Mouse (Mus musculus) kidney, adult 8-10 months (tissue): ENCODE data around the gene Cnih1.
A peak's percentile ranks its signal among the peaks of the same experiment; 100 is the strongest.

Experiments used
- DNase-seq, 2 experiments: peaks; one replicate each; pipeline ENCODE4 v3.0.0; 2022

Cnih1 gene

GRCm38 (mm10) chr14:46787454-46787786 is 791 bp downstream of the Cnih1 start:
- peak in 1 of 2 experiments; percentile 9 for DNase-seq

- no peak for DNase-seq
Observed at GRCm38 (mm10) chr14:46785247-46785646, 3.0 kb downstream of the Cnih1 start.

- DNase-seq = no peak
Observed at GRCm38 (mm10) chr14:46783327-46783926, 4.8 kb downstream of the Cnih1 start.

- DNase-seq = no peak
Observed at GRCm38 (mm10) chr14:46782187-46782828, 5.9 kb downstream of the Cnih1 start.

- no peak for DNase-seq
Observed at GRCm38 (mm10) chr14:46781086-46781485, 7.1 kb downstream of the Cnih1 start.

- no peak for DNase-seq
Observed at GRCm38 (mm10) chr14:46779217-46779616, 9.0 kb downstream of the Cnih1 start.

- DNase-seq = no peak
Observed at GRCm38 (mm10) chr14:46778756-46779155, 9.5 kb downstream of the Cnih1 start.

GRCm38 (mm10) chr14:46770036-46770435 is 18.2 kb downstream of the Cnih1 start:
- DNase-seq = no peak

GRCm38 (mm10) chr14:46767116-46767515 is 21.1 kb downstream of the Cnih1 start:
- DNase-seq = no peak

- no peak for DNase-seq
Observed at GRCm38 (mm10) chr14:46761186-46761585, 27.0 kb downstream of the Cnih1 start.

- peak; percentile 96 for DNase-seq
Observed at GRCm38 (mm10) chr14:46760355-46761029, 27.7 kb downstream of the Cnih1 start, which contains the start of gene Cdkn3. Gene Cdkn3, plus strand, starts transcription at chr14:46760541.

GRCm38 (mm10) chr14:46759970-46760354 is 28.2 kb downstream of the Cnih1 start:
- no peak for DNase-seq

- no peak for DNase-seq
Observed at GRCm38 (mm10) chr14:46757736-46758135, 30.5 kb downstream of the Cnih1 start.

GRCm38 (mm10) chr14:46755851-46756250 is 32.4 kb downstream of the Cnih1 start:
- no peak for DNase-seq

GRCm38 (mm10) chr14:46754371-46754770 is 33.8 kb downstream of the Cnih1 start:
- DNase-seq = peak; percentile 24 to 54

- no peak for DNase-seq
Observed at GRCm38 (mm10) chr14:46745413-46745812, 42.8 kb downstream of the Cnih1 start.

- no peak for DNase-seq
Observed at GRCm38 (mm10) chr14:46742674-46743073, 45.5 kb downstream of the Cnih1 start.

GRCm38 (mm10) chr14:46737346-46737745 is 50.9 kb downstream of the Cnih1 start:
- DNase-seq = peak in 1 of 2 experiments; percentile 32

GRCm38 (mm10) chr14:46736366-46736765 is 51.8 kb downstream of the Cnih1 start:
- DNase-seq = no peak

GRCm38 (mm10) chr14:46734761-46735455 is 53.3 kb downstream of the Cnih1 start:
- DNase-seq = peak; percentile 27 to 55

GRCm38 (mm10) chr14:46734262-46734661 is 53.9 kb downstream of the Cnih1 start:
- DNase-seq = no peak

- no peak for DNase-seq
Observed at GRCm38 (mm10) chr14:46725743-46726142, 62.5 kb downstream of the Cnih1 start.
